Mouse (Mus musculus) left cerebral cortex, adult 2 months (tissue): Measurements from ENCODE around the gene Mill2. TPM values are rescaled to one million over a fixed set of nuclear protein-coding genes. Genes with fewer than 3 reads are reported as not detected.
"Not testable (repeated sequence)": the region's sequence is repeated elsewhere in the genome, so short reads cannot be mapped to it uniquely, and the experiment has no call there.

Experiments
- DNase-seq, 2 experiments: peaks; one replicate each; pipeline ENCODE4 v3.0.0; 2021 to 2022; ENCODE audit warnings: low spot score in 2 of 2, mixed read lengths in 1 of 2; ENCODE audit errors: extremely low spot score in 1 of 2
- H3K27ac ChIP-seq: fragments of 200-600 bp; 2 replicates; pipeline ENCODE4 v1.8.1; 2022
- H3K4me3 ChIP-seq: fragments of 200-600 bp; 2 replicates; pipeline ENCODE4 v1.8.1; 2022
- CTCF ChIP-seq: fragments of 200-600 bp; IDR thresholded peaks from 2 replicates; pipeline ENCODE4 v1.8.1; 2022; ENCODE audit warnings: antibody characterized with exemption, mild to moderate bottlenecking, moderate library complexity
- intact Hi-C: fragments of 180-260 bp; cut with DNase I; formaldehyde crosslinking; loops from one replicate; pipeline ENCODE4 v1.15.1; 2025
- total RNA-seq, 2 experiments: library from RNA; stranded (reverse); gene quantifications; 2 replicates each; pipeline ENCODE4 v1.2.3; 2021

The Mill2 gene
- total RNA-seq, 2 experiments from 2014 or later = 1.3 to 2.5 TPM

- intact Hi-C loops = no loop called here
- peak overlapping the region; percentile 50 for H3K4me3 ChIP-seq
- H3K27ac ChIP-seq = peak overlapping the region; percentile 69; the same call in 1 of the 2 replicates
- DNase-seq = no peak
- no peak for TF ChIP-seq CTCF
These were observed 1.4 kb downstream of the Mill2 start for GRCm38 (mm10) chr7:18841174-18841567.

- TF ChIP-seq CTCF = no peak
- Histone ChIP-seq H3K4me3 (no peak overlapping the region), H3K27ac (no peak overlapping the region)
- no peak for DNase-seq
- intact Hi-C loops = no loop called here
These were observed 5.0 kb downstream of the Mill2 start for GRCm38 (mm10) chr7:18844811-18845210.

GRCm38 (mm10) chr7:18848395-18848794 is 8.6 kb downstream of the Mill2 start:
- intact Hi-C loops = no loop called here
- no peak for DNase-seq
- H3K4me3 ChIP-seq = no peak overlapping the region
- TF ChIP-seq CTCF = no peak
- no peak overlapping the region for H3K27ac ChIP-seq

- no peak for TF ChIP-seq CTCF
These were observed 18.6 kb downstream of the Mill2 start for GRCm38 (mm10) chr7:18858310-18858916.

GRCm38 (mm10) chr7:18862801-18863200 is 23.0 kb downstream of the Mill2 start:
- intact Hi-C loops = no loop called here
- H3K27ac ChIP-seq = no peak overlapping the region
- no peak for DNase-seq
- H3K4me3 ChIP-seq = no peak overlapping the region
- TF ChIP-seq CTCF = no peak

More at GRCm38 (mm10) chr7:18858310-18858916, 18.6 kb downstream of the Mill2 start:
- Histone ChIP-seq H3K27ac (no peak overlapping the region), H3K4me3 (no peak overlapping the region)
- intact Hi-C loops = no loop called here
- DNase-seq = no peak

GRCm38 (mm10) chr7:18868491-18868890 is 28.7 kb downstream of the Mill2 start:
- TF ChIP-seq CTCF = peak; percentile 31
- intact Hi-C loops = no loop called here
- no peak overlapping the region for H3K4me3 ChIP-seq
- no peak overlapping the region for H3K27ac ChIP-seq
- no peak for DNase-seq

GRCm38 (mm10) chr7:18871031-18871430 is 31.3 kb downstream of the Mill2 start, which contains the start of gene Pglyrp1:
Gene Pglyrp1, plus strand, starts transcription at chr7:18871331.
- H3K27ac ChIP-seq, H3K4me3 ChIP-seq, DNase-seq: not testable (repeated sequence)
- intact Hi-C loops = loop anchor here (5.0 kb wide), 2 partner anchors 39 to 659 kb away; no protein-coding TSS in a partner anchor

GRCm38 (mm10) chr7:18872014-18872802 is 32.4 kb downstream of the Mill2 start:
- intact Hi-C loops = loop anchor here (2.0 to 5.0 kb wide), 3 partner anchors 40 to 1797 kb away; partner anchors contain the start of gene Psg16
- peak overlapping the region; percentile 45 for H3K4me3 ChIP-seq
- DNase-seq = no peak
- peak overlapping the region; percentile 19; the same call in 1 of the 2 replicates for H3K27ac ChIP-seq
- no peak for TF ChIP-seq CTCF

- DNase-seq = no peak
- H3K27ac ChIP-seq = peak overlapping the region; percentile 19; the same call in 1 of the 2 replicates
- intact Hi-C loops = loop anchor here (1.0 to 5.0 kb wide), 4 partner anchors 41 to 1798 kb away; partner anchors contain the start of gene Psg16
- H3K4me3 ChIP-seq = peak overlapping the region; percentile 45
- TF ChIP-seq CTCF = no peak
These were observed 33.0 kb downstream of the Mill2 start for GRCm38 (mm10) chr7:18872816-18873215.

- peak overlapping the region; percentile 45 for H3K4me3 ChIP-seq
- peak overlapping the region; percentile 19; the same call in 1 of the 2 replicates for H3K27ac ChIP-seq
- intact Hi-C loops = loop anchor here (1.0 to 5.0 kb wide), 4 partner anchors 41 to 1798 kb away; partner anchors contain the start of gene Psg16
- peak; percentile 93 for TF ChIP-seq CTCF
- DNase-seq = peak; percentile 64 to 72
These were observed 33.5 kb downstream of the Mill2 start for GRCm38 (mm10) chr7:18873253-18873652.

- intact Hi-C loops = no loop called here
- no peak; the same call in 1 of the 2 replicates for TF ChIP-seq CTCF
These were observed 35.6 kb downstream of the Mill2 start for GRCm38 (mm10) chr7:18875372-18875771.

GRCm38 (mm10) chr7:18878691-18879090 is 38.9 kb downstream of the Mill2 start:
- intact Hi-C loops = no loop called here
- no peak overlapping the region for H3K27ac ChIP-seq
- no peak for TF ChIP-seq CTCF
- peak in 1 of 2 experiments; percentile 9 for DNase-seq
- H3K4me3 ChIP-seq = no peak overlapping the region

More at GRCm38 (mm10) chr7:18875372-18875771, 35.6 kb downstream of the Mill2 start:
- DNase-seq = no peak
- Histone ChIP-seq H3K4me3 (no peak overlapping the region), H3K27ac (no peak overlapping the region)
